Mouse (Mus musculus): Measurements from ENCODE around the gene Gm3182.
"Not testable (repeated sequence)": the region's sequence is repeated elsewhere in the genome, so short reads cannot be mapped to it uniquely, and the experiment has no call there.

DNA sequence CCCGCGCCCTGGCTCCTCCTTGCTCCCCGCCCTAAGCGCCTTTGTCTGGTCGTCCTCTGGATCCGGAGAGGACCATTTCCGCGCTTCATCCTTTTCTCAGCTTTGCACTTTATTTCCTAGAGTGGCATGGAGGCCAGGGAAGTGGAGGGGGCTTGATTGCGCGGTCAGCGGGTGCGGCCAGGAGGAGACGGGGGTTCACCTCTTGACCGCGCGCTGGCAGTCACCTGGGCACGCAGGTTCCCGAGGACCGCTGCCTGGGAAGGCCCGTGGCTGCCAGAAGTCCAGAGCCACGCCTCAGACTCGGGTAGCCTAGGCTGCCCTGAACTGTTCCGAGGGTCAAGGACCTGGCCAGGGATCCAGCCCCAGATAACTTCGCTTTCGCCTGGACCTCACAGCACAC, 17.9 kb downstream of the Gm3182 start:
- TF ChIP-seq CTCF (IDR thresholded peaks at IDR 0.05; ENCODE audit: low read depth, low read length); POLR2A (IDR thresholded peaks at IDR 0.05; ENCODE audit: insufficient read depth, low read length): not testable (repeated sequence)

Data from ES-Bruce4 (cell line).